Mouse (Mus musculus): Measurements from ENCODE around the gene Camkmt. TPM values are rescaled to one million over a fixed set of nuclear protein-coding genes. Genes with fewer than 3 reads are reported as not detected.
A peak's percentile ranks its signal among the peaks of the same experiment; 100 is the strongest.

Camkmt gene
- polyA plus RNA-seq, 1 experiment from 2014 or later = 10.1 TPM

DNA sequence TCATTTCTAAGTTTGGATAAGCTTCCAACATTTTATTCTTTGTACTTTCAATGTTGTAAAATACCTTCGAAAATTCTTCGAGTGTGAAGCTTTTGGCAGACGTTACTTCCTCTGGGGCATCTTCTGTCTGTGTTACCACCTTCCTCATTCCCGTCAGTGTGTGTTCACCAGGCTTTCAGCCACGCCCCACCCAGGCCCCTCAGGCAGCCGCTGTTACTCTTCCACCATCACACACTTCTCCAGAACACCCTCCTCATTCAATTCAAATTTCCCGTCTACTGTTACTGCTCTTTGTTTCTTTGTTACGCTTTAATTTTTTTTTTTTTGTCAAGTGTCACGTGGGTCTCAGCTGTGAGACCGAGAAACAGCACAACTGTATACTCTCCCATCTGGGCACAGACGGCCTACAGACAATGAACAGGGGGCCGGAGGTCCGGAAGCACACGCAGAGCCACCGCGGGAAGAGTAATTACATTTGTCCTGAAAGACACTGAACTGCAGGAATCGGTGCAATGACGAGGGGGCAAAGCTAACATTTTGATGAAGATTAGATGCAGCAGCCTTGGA is 250.9 kb downstream of the Camkmt start:
- 45% methylated on average over 18 of the region's 18 CpGs for WGBS
- Histone ChIP-seq H3K36me3 (ENCODE audit: control insufficient read depth, insufficient read depth, low read length) (no peaks in the 10 kb centered on the region), H3K27me3 (replicated peaks; ENCODE audit: control insufficient read depth, insufficient read depth, low read length) (no peaks in the 10 kb centered on the region), H3K4me3 (ENCODE audit: low read depth, low read length) (no peak overlapping the region), H3K9ac (ENCODE audit: low read depth, low read length) (no peak overlapping the region), H3K9me3 (ENCODE audit: control insufficient read depth, low read length) (no peaks in the 10 kb centered on the region), H3K4me1 (ENCODE audit: control insufficient read depth, insufficient read depth, low read length) (peaks cover 4% of the 10 kb centered on the region; the same call in 1 of the 2 replicates), H3K27ac (replicated peaks; ENCODE audit: low read depth, low read length) (no peak overlapping the region), H3K4me2 (ENCODE audit: low read depth, low read length) (no peak overlapping the region)
- ATAC-seq (ENCODE audit: low read depth) = no peak
- DNase-seq (ENCODE audit: low spot score) = peak; percentile 44

DNA sequence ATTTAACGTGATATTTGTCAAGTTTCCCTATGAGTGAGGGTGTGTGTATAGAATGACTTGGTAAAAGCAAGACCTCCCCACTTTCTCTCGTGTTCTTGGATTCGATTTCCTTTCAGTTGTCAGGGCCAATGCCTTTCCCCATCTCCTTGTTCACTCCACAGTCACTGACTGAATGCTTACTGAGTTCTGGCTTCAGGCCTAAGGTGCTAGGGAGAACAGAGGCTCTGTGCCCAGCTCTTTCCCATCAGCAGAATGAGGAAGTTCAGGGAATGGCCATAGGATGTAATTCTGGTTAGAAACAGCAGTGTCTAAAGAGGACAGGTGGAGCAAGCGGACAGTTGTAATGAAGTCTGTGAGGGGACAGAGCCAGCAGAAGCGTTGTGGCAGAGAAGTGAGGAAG is 252.1 kb downstream of the Camkmt start:
- Histone ChIP-seq H3K27me3 (replicated peaks; ENCODE audit: control insufficient read depth, insufficient read depth, low read length) (no peaks in the 10 kb centered on the region), H3K9me3 (ENCODE audit: control insufficient read depth, low read length) (no peaks in the 10 kb centered on the region), H3K9ac (ENCODE audit: low read depth, low read length) (no peak overlapping the region), H3K27ac (replicated peaks; ENCODE audit: low read depth, low read length) (no peak overlapping the region), H3K4me1 (ENCODE audit: control insufficient read depth, insufficient read depth, low read length) (peaks cover 4% of the 10 kb centered on the region; the same call in 1 of the 2 replicates), H3K4me3 (ENCODE audit: low read depth, low read length) (no peak overlapping the region), H3K36me3 (ENCODE audit: control insufficient read depth, insufficient read depth, low read length) (no peaks in the 10 kb centered on the region), H3K4me2 (ENCODE audit: low read depth, low read length) (no peak overlapping the region)
- ATAC-seq (ENCODE audit: low read depth) = no peak
- DNase-seq (ENCODE audit: low spot score) = no peak
- WGBS = 89% methylated on average over 5 of the region's 5 CpGs

DNA sequence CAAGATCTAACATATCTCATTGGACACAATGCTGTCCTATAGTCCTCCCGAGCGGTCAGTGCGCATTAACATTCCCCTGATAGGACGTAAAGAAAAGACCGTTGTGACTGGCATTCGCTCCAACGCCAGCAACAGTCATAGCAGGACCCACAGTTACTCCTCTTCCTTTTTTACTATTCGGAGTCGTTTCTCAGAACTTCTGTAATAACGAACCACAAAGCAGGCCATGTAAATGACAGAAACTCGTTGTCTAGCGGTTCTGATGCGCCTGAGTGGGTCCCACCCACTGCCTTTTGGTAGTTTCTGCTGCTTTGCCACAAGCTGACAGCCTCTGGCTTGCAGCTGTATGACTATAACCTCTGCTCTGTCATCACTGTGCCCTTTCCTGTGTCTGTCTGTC is 253.1 kb downstream of the Camkmt start:
- WGBS = 84% methylated on average over 13 of the region's 13 CpGs
- no peak for ATAC-seq (ENCODE audit: low read depth)

DNA sequence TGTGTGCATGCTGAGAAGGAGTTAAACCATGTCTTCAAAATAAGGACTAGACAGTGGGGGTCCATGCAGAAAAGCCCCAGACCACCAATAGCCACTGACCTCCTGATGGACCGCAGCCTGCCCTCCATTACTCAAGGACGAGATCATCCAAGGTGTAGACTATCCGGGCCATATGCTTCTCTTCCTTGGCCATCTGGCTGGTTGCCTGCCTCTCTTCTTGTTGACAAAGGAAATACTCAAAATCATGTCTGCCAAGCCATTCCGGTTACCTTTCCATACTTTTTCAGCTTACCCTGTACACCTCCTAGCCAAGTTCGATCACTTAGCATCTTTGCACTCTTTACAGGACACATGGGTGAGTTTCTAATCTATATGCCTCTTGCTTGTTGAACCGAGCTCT is 256.3 kb downstream of the Camkmt start:
- no peaks in the 10 kb centered on the region for H3K27me3 ChIP-seq (replicated peaks; ENCODE audit: control insufficient read depth, insufficient read depth, low read length)
- H3K9ac ChIP-seq (ENCODE audit: low read depth, low read length) = no peak overlapping the region
- H3K4me3 ChIP-seq (ENCODE audit: low read depth, low read length) = no peak overlapping the region
- H3K9me3 ChIP-seq (ENCODE audit: control insufficient read depth, low read length) = no peaks in the 10 kb centered on the region
- no peak overlapping the region for H3K4me2 ChIP-seq (ENCODE audit: low read depth, low read length)
- no peaks in the 10 kb centered on the region for H3K36me3 ChIP-seq (ENCODE audit: control insufficient read depth, insufficient read depth, low read length)
- H3K27ac ChIP-seq (replicated peaks; ENCODE audit: low read depth, low read length) = no peak overlapping the region
- no peak for DNase-seq (ENCODE audit: low spot score)
- no peaks in the 10 kb centered on the region for H3K4me1 ChIP-seq (ENCODE audit: control insufficient read depth, insufficient read depth, low read length)
- WGBS = 86% methylated on average over 6 of the region's 6 CpGs
- no peak for ATAC-seq (ENCODE audit: low read depth)

More for the DNA sequence above, 253.1 kb downstream of the Camkmt start:
- no peaks in the 10 kb centered on the region for H3K27me3 ChIP-seq (replicated peaks; ENCODE audit: control insufficient read depth, insufficient read depth, low read length)
- H3K9ac ChIP-seq (ENCODE audit: low read depth, low read length) = no peak overlapping the region
- no peak overlapping the region for H3K27ac ChIP-seq (replicated peaks; ENCODE audit: low read depth, low read length)
- no peaks in the 10 kb centered on the region for H3K36me3 ChIP-seq (ENCODE audit: control insufficient read depth, insufficient read depth, low read length)
- no peak overlapping the region for H3K4me3 ChIP-seq (ENCODE audit: low read depth, low read length)
- H3K4me1 ChIP-seq (ENCODE audit: control insufficient read depth, insufficient read depth, low read length) = peaks cover 4% of the 10 kb centered on the region; the same call in 1 of the 2 replicates
- no peaks in the 10 kb centered on the region for H3K9me3 ChIP-seq (ENCODE audit: control insufficient read depth, low read length)
- DNase-seq (ENCODE audit: low spot score) = no peak
- H3K4me2 ChIP-seq (ENCODE audit: low read depth, low read length) = no peak overlapping the region

DNA sequence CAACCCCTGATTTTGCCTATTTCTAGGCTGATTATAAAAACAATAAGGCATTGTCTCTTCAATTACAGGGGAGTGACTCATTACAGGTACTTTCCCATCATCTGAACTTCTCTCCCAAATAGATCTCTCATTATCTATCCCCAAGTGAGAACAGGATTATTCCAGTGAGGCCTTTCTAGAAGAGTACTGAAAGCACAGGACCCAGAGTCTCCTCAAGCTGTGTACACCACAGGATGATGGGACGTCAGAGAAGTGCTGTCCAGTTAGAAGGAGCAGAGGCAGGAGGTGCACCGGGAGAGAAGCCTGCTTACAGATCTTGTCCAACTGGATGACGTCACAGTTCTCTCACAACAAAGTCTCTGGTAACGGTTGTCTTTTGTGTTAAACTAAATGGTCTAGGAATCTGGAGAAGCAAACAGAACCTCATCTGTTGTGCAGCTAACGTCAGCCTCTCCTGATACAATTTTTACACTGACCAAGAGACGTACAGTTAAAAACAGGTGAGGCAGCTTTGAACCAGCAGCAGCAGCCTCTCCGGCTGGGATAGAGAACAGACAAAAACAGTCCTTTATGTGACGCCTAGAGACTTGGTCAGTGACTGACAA is 259.1 kb downstream of the Camkmt start:
- Histone ChIP-seq H3K9ac (ENCODE audit: low read depth, low read length) (no peak overlapping the region), H3K9me3 (ENCODE audit: control insufficient read depth, low read length) (no peaks in the 10 kb centered on the region), H3K36me3 (ENCODE audit: control insufficient read depth, insufficient read depth, low read length) (no peaks in the 10 kb centered on the region), H3K4me1 (ENCODE audit: control insufficient read depth, insufficient read depth, low read length) (no peaks in the 10 kb centered on the region), H3K4me2 (ENCODE audit: low read depth, low read length) (no peak overlapping the region), H3K27ac (replicated peaks; ENCODE audit: low read depth, low read length) (no peak overlapping the region), H3K4me3 (ENCODE audit: low read depth, low read length) (no peak overlapping the region), H3K27me3 (replicated peaks; ENCODE audit: control insufficient read depth, insufficient read depth, low read length) (no peaks in the 10 kb centered on the region)
- 55% methylated on average over 8 of the region's 8 CpGs for WGBS
- DNase-seq (ENCODE audit: low spot score) (no peak), ATAC-seq (ENCODE audit: low read depth) (no peak)

DNA sequence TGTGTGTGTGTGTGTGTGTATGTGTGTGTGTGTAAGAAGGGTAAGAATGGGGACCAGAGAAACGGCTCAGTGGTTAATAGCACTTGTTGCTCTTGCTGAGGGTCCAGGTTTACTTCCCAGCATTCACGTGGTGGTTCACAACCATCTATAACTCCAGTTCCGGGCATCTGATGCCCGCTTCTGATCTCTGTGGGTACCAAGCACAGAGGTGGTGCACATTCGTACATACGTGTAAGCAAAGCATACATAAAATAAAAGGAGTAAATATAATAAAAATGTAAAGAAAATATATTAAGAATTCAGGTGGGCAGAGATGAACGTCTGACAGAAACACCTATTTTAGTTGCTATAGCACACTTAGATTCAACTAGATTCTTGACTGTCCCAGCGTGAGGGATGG is 260.9 kb downstream of the Camkmt start:
- 87% methylated on average over 8 of the region's 8 CpGs for WGBS

DNA sequence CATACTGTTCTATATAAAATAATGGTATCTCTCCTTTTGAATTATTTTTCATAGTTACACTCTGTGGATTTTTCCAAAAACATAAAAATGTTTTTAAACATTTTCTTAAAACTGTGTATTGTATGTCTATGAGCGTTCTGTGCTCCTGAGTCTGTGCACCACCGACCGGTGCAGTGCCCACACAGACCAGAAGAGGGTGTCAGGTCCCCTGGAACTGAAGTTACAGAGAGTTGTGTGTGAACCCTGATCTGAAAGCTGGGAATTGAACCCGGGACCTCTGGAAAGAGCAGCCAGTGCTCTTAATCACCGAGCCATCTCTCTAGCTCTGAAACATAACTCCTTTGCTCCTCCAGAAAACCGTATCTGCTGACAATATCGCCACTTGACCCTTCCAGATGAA is 262.4 kb downstream of the Camkmt start:
- WGBS = 84% methylated on average over 7 of the region's 7 CpGs
- DNase-seq (ENCODE audit: low spot score) (no peak), ATAC-seq (ENCODE audit: low read depth) (no peak)
- no peaks in the 10 kb centered on the region for H3K27me3 ChIP-seq (replicated peaks; ENCODE audit: control insufficient read depth, insufficient read depth, low read length)
- H3K9me3 ChIP-seq (ENCODE audit: control insufficient read depth, low read length) = no peaks in the 10 kb centered on the region
- H3K27ac ChIP-seq (replicated peaks; ENCODE audit: low read depth, low read length) = no peak overlapping the region
- no peak overlapping the region for H3K9ac ChIP-seq (ENCODE audit: low read depth, low read length)
- no peaks in the 10 kb centered on the region for H3K36me3 ChIP-seq (ENCODE audit: control insufficient read depth, insufficient read depth, low read length)
- no peak overlapping the region for H3K4me3 ChIP-seq (ENCODE audit: low read depth, low read length)
- H3K4me1 ChIP-seq (ENCODE audit: control insufficient read depth, insufficient read depth, low read length) = no peaks in the 10 kb centered on the region
- no peak overlapping the region for H3K4me2 ChIP-seq (ENCODE audit: low read depth, low read length)

More for the DNA sequence above, 260.9 kb downstream of the Camkmt start:
- no peak for DNase-seq (ENCODE audit: low spot score)
- H3K9me3 ChIP-seq (ENCODE audit: control insufficient read depth, low read length) = no peaks in the 10 kb centered on the region
- H3K27ac ChIP-seq (replicated peaks; ENCODE audit: low read depth, low read length) = no peak overlapping the region
- ATAC-seq (ENCODE audit: low read depth) = no peak
- no peak overlapping the region for H3K4me3 ChIP-seq (ENCODE audit: low read depth, low read length)
- no peak overlapping the region for H3K9ac ChIP-seq (ENCODE audit: low read depth, low read length)
- no peaks in the 10 kb centered on the region for H3K27me3 ChIP-seq (replicated peaks; ENCODE audit: control insufficient read depth, insufficient read depth, low read length)
- H3K4me1 ChIP-seq (ENCODE audit: control insufficient read depth, insufficient read depth, low read length) = no peaks in the 10 kb centered on the region
- H3K4me2 ChIP-seq (ENCODE audit: low read depth, low read length) = no peak overlapping the region
- no peaks in the 10 kb centered on the region for H3K36me3 ChIP-seq (ENCODE audit: control insufficient read depth, insufficient read depth, low read length)

DNA sequence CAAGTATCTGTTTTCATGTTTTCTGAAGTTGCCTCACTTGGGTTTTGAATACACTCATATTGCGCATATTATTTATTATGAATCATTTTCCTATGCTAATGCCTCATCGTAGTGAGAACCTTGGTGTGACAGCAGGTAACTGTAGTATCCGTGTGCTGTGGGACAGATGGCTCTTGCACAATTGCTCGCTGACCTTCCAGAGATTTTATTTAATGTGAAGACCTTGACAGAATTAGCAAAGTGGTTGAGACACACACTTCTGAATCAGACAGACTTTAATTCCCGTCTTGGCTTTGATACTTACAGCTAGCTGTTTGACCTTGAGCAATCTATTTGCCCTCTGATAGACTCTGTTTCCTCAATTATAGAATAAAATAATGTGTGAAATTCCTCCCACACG is 262.8 kb downstream of the Camkmt start:
- no peaks in the 10 kb centered on the region for H3K36me3 ChIP-seq (ENCODE audit: control insufficient read depth, insufficient read depth, low read length)
- H3K9me3 ChIP-seq (ENCODE audit: control insufficient read depth, low read length) = no peaks in the 10 kb centered on the region
- no peak for ATAC-seq (ENCODE audit: low read depth)
- no peak for DNase-seq (ENCODE audit: low spot score)
- no peaks in the 10 kb centered on the region for H3K27me3 ChIP-seq (replicated peaks; ENCODE audit: control insufficient read depth, insufficient read depth, low read length)
- no peak overlapping the region for H3K4me2 ChIP-seq (ENCODE audit: low read depth, low read length)
- H3K27ac ChIP-seq (replicated peaks; ENCODE audit: low read depth, low read length) = no peak overlapping the region
- H3K4me3 ChIP-seq (ENCODE audit: low read depth, low read length) = no peak overlapping the region
- H3K9ac ChIP-seq (ENCODE audit: low read depth, low read length) = no peak overlapping the region
- H3K4me1 ChIP-seq (ENCODE audit: control insufficient read depth, insufficient read depth, low read length) = no peaks in the 10 kb centered on the region
- 78% methylated on average over 6 of the region's 6 CpGs for WGBS

DNA sequence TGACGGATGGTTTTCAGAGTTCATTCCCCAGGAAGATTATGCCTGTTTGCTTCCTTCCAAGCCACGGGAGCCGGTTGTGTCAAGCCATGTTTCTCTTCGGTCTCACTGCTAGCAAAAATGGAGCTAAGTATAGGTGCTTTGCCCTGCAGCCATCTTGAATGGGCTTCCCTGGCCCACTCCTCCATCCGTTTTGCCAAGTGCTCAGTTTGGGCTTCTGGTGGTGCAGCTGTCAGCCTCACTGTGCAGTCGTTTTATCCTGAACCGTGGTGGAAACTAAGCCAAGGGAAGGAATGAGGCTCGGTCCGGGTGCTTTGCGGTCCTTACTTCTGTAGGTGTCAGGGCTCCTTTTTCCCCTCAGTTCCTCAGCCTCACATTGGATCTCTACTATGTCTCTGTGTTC is 263.3 kb downstream of the Camkmt start:
- H3K27me3 ChIP-seq (replicated peaks; ENCODE audit: control insufficient read depth, insufficient read depth, low read length) = no peaks in the 10 kb centered on the region
- H3K4me1 ChIP-seq (ENCODE audit: control insufficient read depth, insufficient read depth, low read length) = no peaks in the 10 kb centered on the region
- no peak overlapping the region for H3K4me2 ChIP-seq (ENCODE audit: low read depth, low read length)
- H3K27ac ChIP-seq (replicated peaks; ENCODE audit: low read depth, low read length) = no peak overlapping the region
- DNase-seq (ENCODE audit: low spot score) (no peak), ATAC-seq (ENCODE audit: low read depth) (no peak)
- no peaks in the 10 kb centered on the region for H3K9me3 ChIP-seq (ENCODE audit: control insufficient read depth, low read length)
- H3K9ac ChIP-seq (ENCODE audit: low read depth, low read length) = no peak overlapping the region
- 81% methylated on average over 10 of the region's 10 CpGs for WGBS
- H3K36me3 ChIP-seq (ENCODE audit: control insufficient read depth, insufficient read depth, low read length) = no peaks in the 10 kb centered on the region
- no peak overlapping the region for H3K4me3 ChIP-seq (ENCODE audit: low read depth, low read length)

Measured in embryonic facial prominence, embryonic 14.5 days (tissue).